Mouse (Mus musculus): ENCODE data around the gene Zfp141.

The Zfp141 gene

GRCm38 (mm10) chr7:42450618-42451017, 54.9 kb downstream of the Zfp141 start:
- no peaks in the 10 kb centered on the region for H3K9me3 ChIP-seq (ENCODE audit: low read length)
- H3K36me3 ChIP-seq (ENCODE audit: insufficient read depth, low read length) = no peaks in the 10 kb centered on the region
- H3K4me3 ChIP-seq (replicated peaks; ENCODE audit: low read length) = no peak overlapping the region
- TF ChIP-seq NANOG (IDR thresholded peaks at IDR 0.05; ENCODE audit: borderline replicate concordance, low read length) (no peak), CTCF (conservative IDR thresholded peaks at IDR 0.05; ENCODE audit: low read length) (peak; percentile 86)
- no peaks in the 10 kb centered on the region for H3K4me1 ChIP-seq (replicated peaks; ENCODE audit: low read depth, low read length)
- peaks cover 3% of the 10 kb centered on the region; the same call in 1 of the 2 replicates for H3K27me3 ChIP-seq (ENCODE audit: insufficient read depth, low read length)

DNA sequence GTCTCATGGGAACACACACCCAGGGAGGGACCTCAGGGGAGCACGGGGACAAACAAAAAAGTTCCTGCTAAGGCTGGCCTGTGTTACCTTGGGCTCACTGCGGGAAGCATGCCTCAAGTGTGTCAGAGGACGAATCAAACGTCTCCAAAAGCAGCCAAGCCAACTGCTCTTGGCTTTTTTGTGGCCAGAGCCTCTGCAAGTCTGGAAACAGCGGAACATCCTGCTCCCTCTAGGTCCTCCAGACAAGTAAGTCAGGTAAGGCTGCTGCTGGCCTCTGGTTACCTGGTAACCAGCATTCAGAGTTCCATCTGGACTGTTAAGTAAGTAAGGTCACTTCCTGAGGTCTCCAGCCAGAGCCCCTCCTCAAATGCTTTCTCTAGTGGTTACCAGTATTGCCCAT, 57.7 kb downstream of the Zfp141 start, which contains the start of gene 4933421I07Rik:
4933421I07Rik (minus strand) TSS at position 271 of the 400 bp plus-strand sequence.
- H3K4me1 ChIP-seq (replicated peaks; ENCODE audit: low read depth, low read length) = no peaks in the 10 kb centered on the region
- no peak for TF ChIP-seq POU5F1 (IDR thresholded peaks at IDR 0.05; ENCODE audit: borderline replicate concordance, low read length)
- TF ChIP-seq CTCF (conservative IDR thresholded peaks at IDR 0.05; ENCODE audit: low read length) = no peak
- TF ChIP-seq NANOG (IDR thresholded peaks at IDR 0.05; ENCODE audit: borderline replicate concordance, low read length) = no peak
- H3K4me3 ChIP-seq (replicated peaks; ENCODE audit: low read length) = no peak within 1 kb of the TSS
- H3K27me3 ChIP-seq (ENCODE audit: insufficient read depth, low read length) = peaks cover 3% of the 10 kb centered on the region; the same call in 1 of the 2 replicates
- H3K36me3 ChIP-seq (ENCODE audit: insufficient read depth, low read length) = no peaks in the 10 kb centered on the region
- no peaks in the 10 kb centered on the region for H3K9me3 ChIP-seq (ENCODE audit: low read length)

DNA sequence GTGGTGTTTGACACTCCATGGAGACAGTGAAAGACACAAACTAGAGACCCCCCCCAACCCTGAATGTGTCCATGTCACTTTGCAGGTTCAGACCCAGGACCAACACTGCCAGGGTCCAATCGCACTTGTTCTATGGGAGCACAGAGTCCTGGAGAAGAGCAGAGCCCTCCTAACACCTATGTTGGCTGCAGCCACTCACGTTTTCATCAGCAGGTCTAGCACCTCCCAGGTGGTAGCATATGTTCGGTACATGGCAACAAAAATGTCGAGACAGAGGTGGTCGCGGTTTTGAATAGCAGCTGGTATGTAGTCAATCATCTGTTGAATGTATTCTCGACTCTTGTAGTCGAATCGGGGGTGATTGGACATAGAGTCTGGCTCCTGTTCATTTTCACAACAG, 58.2 kb downstream of the Zfp141 start:
- Histone ChIP-seq H3K27me3 (ENCODE audit: insufficient read depth, low read length) (peaks cover 3% of the 10 kb centered on the region; the same call in 1 of the 2 replicates), H3K4me3 (replicated peaks; ENCODE audit: low read length) (no peak overlapping the region), H3K9me3 (ENCODE audit: low read length) (no peaks in the 10 kb centered on the region), H3K4me1 (replicated peaks; ENCODE audit: low read depth, low read length) (no peaks in the 10 kb centered on the region), H3K36me3 (ENCODE audit: insufficient read depth, low read length) (no peaks in the 10 kb centered on the region)
- TF ChIP-seq POU5F1 (IDR thresholded peaks at IDR 0.05; ENCODE audit: borderline replicate concordance, low read length) = no peak
- TF ChIP-seq CTCF (conservative IDR thresholded peaks at IDR 0.05; ENCODE audit: low read length) = no peak
- TF ChIP-seq NANOG (IDR thresholded peaks at IDR 0.05; ENCODE audit: borderline replicate concordance, low read length) = no peak
